Mouse (Mus musculus) embryonic facial prominence, embryonic 12.5 days (tissue): ENCODE measurements around the gene Ccdc89. TPM values are rescaled to one million over a fixed set of nuclear protein-coding genes. Genes with fewer than 3 reads are reported as not detected.

Experiments used
- ATAC-seq: fragments of 200-750 bp; cut with Nextera tagmentation; 2 replicates; pipeline ENCODE4 v1.8.0; 2017; ENCODE audit not compliant: insufficient number of reproducible peaks, insufficient read depth, low FRiP score, low TSS enrichment
- H3K27ac ChIP-seq: fragments of 300-500 bp; sonication (generic); 2 replicates; pipeline ENCODE4 v1.5.1; 2016; ENCODE audit warnings: mild to moderate bottlenecking
- H3K27me3 ChIP-seq: fragments of 300-500 bp; sonication (generic); 2 replicates; pipeline ENCODE4 v1.6.1; 2016; ENCODE audit warnings: mild to moderate bottlenecking, moderate library complexity
- H3K36me3 ChIP-seq: fragments of 300-500 bp; sonication (generic); 2 replicates; pipeline ENCODE4 v1.6.1; 2016; ENCODE audit warnings: mild to moderate bottlenecking
- H3K4me1 ChIP-seq: fragments of 300-500 bp; sonication (generic); 2 replicates; pipeline ENCODE4 v1.6.1; 2016
- H3K4me2 ChIP-seq: fragments of 300-500 bp; sonication (generic); replicated peaks from 2 replicates; pipeline ENCODE4 v1.6.1; 2016; ENCODE audit warnings: mild to moderate bottlenecking, moderate library complexity
- H3K4me3 ChIP-seq: fragments of 300-500 bp; sonication (generic); 2 replicates; pipeline ENCODE4 v1.5.1; 2016; ENCODE audit warnings: mild to moderate bottlenecking
- H3K9ac ChIP-seq: fragments of 300-500 bp; sonication (generic); 2 replicates; pipeline ENCODE4 v1.6.1; 2016; ENCODE audit warnings: mild to moderate bottlenecking, moderate library complexity
- H3K9me3 ChIP-seq: fragments of 300-500 bp; sonication (generic); 2 replicates; pipeline ENCODE4 v1.6.1; 2016; ENCODE audit warnings: mild to moderate bottlenecking, moderate library complexity
- WGBS: fragments of 180-500 bp; shearing (Covaris S2); methylation state at CpG from one replicate; pipeline ENCODE4 v1.1.7; 2016; 5-methylcytosine and 5-hydroxymethylcytosine counted together
- polyA plus RNA-seq: library from polyadenylated mRNA; unstranded; fragments of >200 nt; fragmentation: Nextera tagmentation; extraction: Ambion mirVana; gene quantifications from 2 replicates; pipeline ENCODE4 v1.2.1, GENCODE M21; 2016

Ccdc89 gene
- polyA plus RNA-seq, 1 experiment from 2014 or later, result 2.7 TPM

GRCm38 (mm10) chr7:90442518-90443080, 16.2 kb downstream of the Ccdc89 start, which contains the start of gene Crebzf:
Gene Crebzf, plus strand, starts transcription at chr7:90442729.
- Histone ChIP-seq H3K27me3 (no peaks in the 10 kb centered on the region), H3K4me2 (peak within 1 kb of the TSS; percentile 93), H3K9ac (peak within 1 kb of the TSS; percentile 99), H3K4me1 (no peaks in the 10 kb centered on the region), H3K4me3 (peak within 1 kb of the TSS; percentile 96), H3K9me3 (no peaks in the 10 kb centered on the region), H3K27ac (peak within 1 kb of the TSS; percentile 99), H3K36me3 (no peaks in the 10 kb centered on the region)
- peak; percentile 91 for ATAC-seq
- under 1% methylated on average over 53 of the region's 54 CpGs for WGBS

GRCm38 (mm10) chr7:90443101-90444091, 17.0 kb downstream of the Ccdc89 start:
- Histone ChIP-seq H3K9me3 (no peaks in the 10 kb centered on the region), H3K4me1 (no peaks in the 10 kb centered on the region), H3K4me3 (peak overlapping the region; percentile 96), H3K4me2 (peak overlapping the region; percentile 93), H3K36me3 (0 out of 2 replicates have a peak, but pooled peaks cover 2% of the 10 kb centered on the region), H3K9ac (peak overlapping the region; percentile 99), H3K27me3 (no peaks in the 10 kb centered on the region), H3K27ac (peak overlapping the region; percentile 99)
- under 1% methylated on average over 105 of the region's 123 CpGs for WGBS
- ATAC-seq, result peak; percentile 64

- WGBS, result 0% methylated on average over 6 of the region's 6 CpGs
Measured at GRCm38 (mm10) chr7:90444206-90444605, 17.8 kb downstream of the Ccdc89 start.

GRCm38 (mm10) chr7:90456149-90456844, 29.9 kb downstream of the Ccdc89 start:
- 41% methylated on average over 7 of the region's 7 CpGs for WGBS
- Histone ChIP-seq H3K4me3 (peak overlapping the region; percentile 77), H3K9me3 (no peaks in the 10 kb centered on the region), H3K9ac (peak overlapping the region; percentile 66), H3K27me3 (0 out of 2 replicates have a peak, but pooled peaks cover 2% of the 10 kb centered on the region), H3K4me2 (peak overlapping the region; percentile 55), H3K4me1 (peaks cover 3% of the 10 kb centered on the region; the same call in 1 of the 2 replicates), H3K36me3 (peaks cover 8% of the 10 kb centered on the region; the same call in 1 of the 2 replicates), H3K27ac (peak overlapping the region; percentile 93; the same call in 1 of the 2 replicates)
- no peak for ATAC-seq

More at GRCm38 (mm10) chr7:90444206-90444605, 17.8 kb downstream of the Ccdc89 start:
- peak overlapping the region; percentile 93 for H3K4me2 ChIP-seq
- no peaks in the 10 kb centered on the region for H3K27me3 ChIP-seq
- ATAC-seq, result no peak
- peak overlapping the region; percentile 96 for H3K4me3 ChIP-seq
- H3K9ac ChIP-seq, result peak overlapping the region; percentile 99
- no peaks in the 10 kb centered on the region for H3K4me1 ChIP-seq
- no peak overlapping the region for H3K27ac ChIP-seq
- 0 out of 2 replicates have a peak, but pooled peaks cover 2% of the 10 kb centered on the region for H3K36me3 ChIP-seq
- no peaks in the 10 kb centered on the region for H3K9me3 ChIP-seq

GRCm38 (mm10) chr7:90456845-90457468, 30.6 kb downstream of the Ccdc89 start, which contains the start of gene Tmem126a:
Gene Tmem126a, minus strand, starts transcription at chr7:90457229.
- WGBS, result under 1% methylated on average over 41 of the region's 41 CpGs
- Histone ChIP-seq H3K9ac (peak within 1 kb of the TSS; percentile 66), H3K4me3 (peak within 1 kb of the TSS; percentile 77), H3K9me3 (no peaks in the 10 kb centered on the region), H3K27me3 (0 out of 2 replicates have a peak, but pooled peaks cover 2% of the 10 kb centered on the region), H3K27ac (peak within 1 kb of the TSS; percentile 93), H3K4me1 (peaks cover 3% of the 10 kb centered on the region; the same call in 1 of the 2 replicates), H3K4me2 (peak within 1 kb of the TSS; percentile 55), H3K36me3 (peaks cover 8% of the 10 kb centered on the region; the same call in 1 of the 2 replicates)
- ATAC-seq, result peak; percentile 94

- Histone ChIP-seq H3K9ac (peak overlapping the region; percentile 66), H3K4me1 (peaks cover 3% of the 10 kb centered on the region; the same call in 1 of the 2 replicates), H3K4me3 (peak overlapping the region; percentile 77), H3K27me3 (0 out of 2 replicates have a peak, but pooled peaks cover 2% of the 10 kb centered on the region), H3K36me3 (peaks cover 8% of the 10 kb centered on the region; the same call in 1 of the 2 replicates), H3K4me2 (peak overlapping the region; percentile 55), H3K9me3 (no peaks in the 10 kb centered on the region), H3K27ac (peak overlapping the region; percentile 93)
- WGBS, result 12% methylated on average over 10 of the region's 10 CpGs
- ATAC-seq, result peak; percentile 68
Measured at GRCm38 (mm10) chr7:90457517-90457916, 31.1 kb downstream of the Ccdc89 start.

- Histone ChIP-seq H3K27ac (no peak overlapping the region), H3K9ac (no peak overlapping the region), H3K27me3 (0 out of 2 replicates have a peak, but pooled peaks cover 2% of the 10 kb centered on the region), H3K4me2 (no peak overlapping the region), H3K9me3 (no peaks in the 10 kb centered on the region), H3K4me1 (peaks cover 3% of the 10 kb centered on the region; the same call in 1 of the 2 replicates), H3K4me3 (no peak overlapping the region), H3K36me3 (no peaks in the 10 kb centered on the region)
- 53% methylated on average over 10 of the region's 10 CpGs for WGBS
- ATAC-seq, result no peak
Measured at GRCm38 (mm10) chr7:90460330-90460729, 34.0 kb downstream of the Ccdc89 start.

- peak overlapping the region; percentile 14; the same call in 1 of the 2 replicates for H3K4me2 ChIP-seq
- H3K9me3 ChIP-seq, result no peaks in the 10 kb centered on the region
- no peak overlapping the region for H3K4me3 ChIP-seq
- no peak for ATAC-seq
- no peak overlapping the region for H3K27ac ChIP-seq
- peaks cover under 1% of the 10 kb centered on the region; the same call in 1 of the 2 replicates for H3K4me1 ChIP-seq
- H3K27me3 ChIP-seq, result 0 out of 2 replicates have a peak, but pooled peaks cover 2% of the 10 kb centered on the region
- WGBS, result 19% methylated on average over 14 of the region's 14 CpGs
- H3K9ac ChIP-seq, result no peak overlapping the region
- H3K36me3 ChIP-seq, result no peaks in the 10 kb centered on the region
Measured at GRCm38 (mm10) chr7:90460930-90461329, 34.6 kb downstream of the Ccdc89 start.

GRCm38 (mm10) chr7:90461441-90461840, 35.1 kb downstream of the Ccdc89 start:
- whole genome bisulfite sequencing, result 93% methylated on average over 5 of the region's 5 CpGs
- no peaks in the 10 kb centered on the region for H3K4me1 ChIP-seq
- peak overlapping the region; percentile 14; the same call in 1 of the 2 replicates for H3K4me2 ChIP-seq
- H3K9ac ChIP-seq, result no peak overlapping the region
- no peak overlapping the region for H3K27ac ChIP-seq
- H3K9me3 ChIP-seq, result no peaks in the 10 kb centered on the region
- 0 out of 2 replicates have a peak, but pooled peaks cover 2% of the 10 kb centered on the region for H3K27me3 ChIP-seq
- ATAC-seq, result no peak
- no peak overlapping the region for H3K4me3 ChIP-seq
- H3K36me3 ChIP-seq, result no peaks in the 10 kb centered on the region

GRCm38 (mm10) chr7:90473511-90473910, 47.1 kb downstream of the Ccdc89 start:
- 65% methylated on average over 2 of the region's 2 CpGs for whole genome bisulfite sequencing
- ATAC-seq, result no peak
- no peaks in the 10 kb centered on the region for H3K27me3 ChIP-seq
- no peaks in the 10 kb centered on the region for H3K9me3 ChIP-seq
- H3K4me2 ChIP-seq, result no peak overlapping the region
- H3K4me3 ChIP-seq, result no peak overlapping the region
- peaks cover 14% of the 10 kb centered on the region for H3K36me3 ChIP-seq
- no peak overlapping the region for H3K27ac ChIP-seq
- H3K9ac ChIP-seq, result no peak overlapping the region
- H3K4me1 ChIP-seq, result peaks cover 5% of the 10 kb centered on the region
